9 mouse cellular contexts compared by ENCODE assay signal in genomic region chr5:105792853-105793547, GRCm38 (mm10).
A peak's percentile ranks its signal among the peaks of the same experiment; 100 is the strongest.
DNase-seq lines count a peak whose midpoint lies in the region; ATAC-seq and TF ChIP-seq lines count a peak whose summit lies in the region.
"Had no signal": no experiment of that assay in that cellular context is flagged by ENCODE, and none has a peak within 500 bp of the region (broad histone marks: within the 10 kb centered on the region; RNA-seq: fewer than 3 reads in every experiment).

No protein-coding gene starts in this region.

- H3K27me3 ChIP-seq in liver, adult 2 months (ENCODE audit: control insufficient read depth, insufficient read depth, low read length): no peaks in the 10 kb centered on the region
- peaks cover 16% of the 10 kb centered on the region for H3K27me3 ChIP-seq in heart, embryonic 11.5 days (ENCODE audit: control insufficient read depth, insufficient read depth, low read length)
- H3K27me3 ChIP-seq in kidney, embryonic 14.5 days (ENCODE audit: control insufficient read depth, insufficient read depth, low read length): no peaks in the 10 kb centered on the region

- H3K79me2 ChIP-seq in liver, adult 2 months (ENCODE audit: control insufficient read depth, insufficient read depth, low read length): peaks cover 10% of the 10 kb centered on the region; the same call in 1 of the 2 replicates

- H3K4me1 ChIP-seq in liver, adult 2 months (ENCODE audit: control insufficient read depth, insufficient read depth, low read length): peaks cover 24% of the 10 kb centered on the region
- H3K4me1 ChIP-seq in heart, embryonic 11.5 days (ENCODE audit: control insufficient read depth, insufficient read depth, low read length): peaks cover 21% of the 10 kb centered on the region
- peaks cover 55% of the 10 kb centered on the region for H3K4me1 ChIP-seq in kidney, embryonic 14.5 days (ENCODE audit: control insufficient read depth, insufficient read depth, low read length)

- no peak for TF ChIP-seq CTCF in liver, adult 2 months (IDR thresholded peaks at IDR 0.05; ENCODE audit: low read depth, low read length)

- ATAC-seq in heart, embryonic 11.5 days (replicated peaks; ENCODE audit: insufficient number of reproducible peaks, low FRiP score, low TSS enrichment): peak; percentile 77
- peak; percentile 83 for ATAC-seq in kidney, embryonic 14.5 days (ENCODE audit: low FRiP score, low TSS enrichment)
- ATAC-seq in CD4-positive, CD25-positive, alpha-beta regulatory T cell, adult 4 months: no peak

- no peaks in the 10 kb centered on the region for H3K9me3 ChIP-seq in heart, embryonic 11.5 days (replicated peaks; ENCODE audit: control insufficient read depth, low read length)
- no peaks in the 10 kb centered on the region for H3K9me3 ChIP-seq in kidney, embryonic 14.5 days (ENCODE audit: control insufficient read depth, low read length)

- DNase-seq in liver, adult 2 months (ENCODE audit: extremely low read depth, low read depth, low spot score): peak; percentile 77
- DNase-seq in liver: no peak
- peak; percentile 42 for DNase-seq in embryo, embryonic 10.5 days (ENCODE audit: low spot score)
- peak; percentile 61 for DNase-seq in lung, postnatal 36 days
- DNase-seq in testis, postnatal 10 days (ENCODE audit: low spot score): no peak

- H3K36me3 ChIP-seq in liver, adult 2 months (ENCODE audit: control insufficient read depth, insufficient read depth, low read length): no peaks in the 10 kb centered on the region
- H3K36me3 ChIP-seq in heart, embryonic 11.5 days (ENCODE audit: control insufficient read depth, insufficient read depth, low read length): no peaks in the 10 kb centered on the region
- no peaks in the 10 kb centered on the region for H3K36me3 ChIP-seq in kidney, embryonic 14.5 days (ENCODE audit: control insufficient read depth, insufficient read depth, low read length)

- H3K4me2 ChIP-seq in heart, embryonic 11.5 days: peak overlapping the region; percentile 64
- peak overlapping the region; percentile 28; the same call in 1 of the 2 replicates for H3K4me2 ChIP-seq in kidney, embryonic 14.5 days (replicated peaks; ENCODE audit: low read depth, low read length)

- H3K9ac ChIP-seq in liver, adult 2 months (ENCODE audit: low read depth, low read length): peak overlapping the region; percentile 65
- no peak overlapping the region for H3K9ac ChIP-seq in heart, embryonic 11.5 days (ENCODE audit: low read depth, low read length)
- peak overlapping the region; percentile 29; the same call in 1 of the 2 replicates for H3K9ac ChIP-seq in kidney, embryonic 14.5 days (ENCODE audit: low read depth, low read length)

- 18% methylated on average over 13 of the region's 13 CpGs for WGBS in liver, adult 2 months
- WGBS in heart, embryonic 11.5 days (ENCODE audit: insufficient replicate concordance): 13% methylated on average over 13 of the region's 13 CpGs
- 26% methylated on average over 13 of the region's 13 CpGs for WGBS in kidney, embryonic 14.5 days

- peak overlapping the region; percentile 83 for H3K27ac ChIP-seq in liver, adult 2 months (replicated peaks; ENCODE audit: insufficient read depth, low read depth, low read length)
- H3K27ac ChIP-seq in heart, embryonic 11.5 days (ENCODE audit: low read depth, low read length): peak overlapping the region; percentile 35; the same call in 1 of the 2 replicates
- H3K27ac ChIP-seq in kidney, embryonic 14.5 days (ENCODE audit: low read depth, low read length): peak overlapping the region; percentile 62
- H3K27ac ChIP-seq: macrophage had no signal

- peak overlapping the region; percentile 45 for H3K4me3 ChIP-seq in liver, adult 2 months (ENCODE audit: insufficient read depth, low read depth, low read length)
- H3K4me3 ChIP-seq in heart, embryonic 11.5 days (ENCODE audit: low read depth, low read length): peak overlapping the region; percentile 30
- peak overlapping the region; percentile 7; the same call in 1 of the 2 replicates for H3K4me3 ChIP-seq in kidney, embryonic 14.5 days (ENCODE audit: low read length)

- TF ChIP-seq POLR2A in liver, adult 2 months (IDR thresholded peaks at IDR 0.05; ENCODE audit: extremely low read depth, insufficient read depth, low read length): no peak

Comparison
In these comparisons a context has a peak if more than half of its experiments do, and no peak if none do; other contexts are left out.
1. DNase-seq: peak in liver, adult 2 months (single experiment), embryo, embryonic 10.5 days (single experiment) and lung, postnatal 36 days (single experiment); none in liver (single experiment) and testis, postnatal 10 days (single experiment).
2. Peak in every context shown above with its lines, with median percentiles within 50 percentile points of each other: H3K27ac ChIP-seq and H3K4me3 ChIP-seq.